ENCODE assay signal across 8 mouse cellular contexts in genomic region chr11:102486733-102487386, GRCm38 (mm10). TPM values are rescaled to one million over a fixed set of nuclear protein-coding genes. Genes with fewer than 3 reads are reported as not detected.
A peak's percentile ranks its signal among the peaks of the same experiment; 100 is the strongest.
DNase-seq lines count a peak whose midpoint lies in the region; ATAC-seq and TF ChIP-seq lines count a peak whose summit lies in the region.

No protein-coding gene starts in this region.

- no peak overlapping the region for H3K4me2 ChIP-seq in forebrain, embryonic 13.5 days
- no peak overlapping the region for H3K4me2 ChIP-seq in forebrain, embryonic 11.5 days (ENCODE audit: low read depth, low read length, severe bottlenecking)
- H3K4me2 ChIP-seq in lung, embryonic 15.5 days = no peak overlapping the region

- H3K27me3 ChIP-seq in forebrain, embryonic 13.5 days = no peaks in the 10 kb centered on the region
- no peaks in the 10 kb centered on the region for H3K27me3 ChIP-seq in forebrain, embryonic 11.5 days (ENCODE audit: control insufficient read depth, insufficient read depth, low read length)
- H3K27me3 ChIP-seq in kidney, adult 2 months (replicated peaks; ENCODE audit: control insufficient read depth, insufficient read depth, low read length) = no peaks in the 10 kb centered on the region
- no peaks in the 10 kb centered on the region for H3K27me3 ChIP-seq in lung, embryonic 15.5 days

- WGBS in forebrain, embryonic 13.5 days = 73% methylated on average over 11 of the region's 11 CpGs
- WGBS in forebrain, embryonic 11.5 days = 71% methylated on average over 11 of the region's 11 CpGs
- 59% methylated on average over 11 of the region's 11 CpGs for WGBS in kidney, adult 2 months
- 65% methylated on average over 11 of the region's 11 CpGs for WGBS in lung, embryonic 15.5 days

- peak; percentile 69 for TF ChIP-seq CTCF in kidney, adult 2 months (conservative IDR thresholded peaks at IDR 0.05; ENCODE audit: insufficient read depth, insufficient read length, low read depth, low read length)

- ATAC-seq in forebrain, embryonic 13.5 days = 0 out of 2 replicates have a peak, but pooled peaks have one; percentile 58
- ATAC-seq in forebrain, embryonic 11.5 days (replicated peaks; ENCODE audit: low FRiP score) = no peak
- peak; percentile 74; the same call in 1 of the 2 replicates for ATAC-seq in lung, embryonic 15.5 days (ENCODE audit: borderline replicate concordance, extremely low read depth, low FRiP score, low TSS enrichment)

- no peak for TF ChIP-seq POLR2A in kidney, adult 2 months (IDR thresholded peaks at IDR 0.05; ENCODE audit: low read depth, low read length)

- no peak overlapping the region for H3K4me3 ChIP-seq in forebrain, embryonic 13.5 days
- no peak overlapping the region for H3K4me3 ChIP-seq in forebrain, embryonic 11.5 days (ENCODE audit: low read depth, low read length)
- H3K4me3 ChIP-seq in kidney, adult 2 months (ENCODE audit: insufficient read depth, low read depth, low read length) = no peak overlapping the region
- H3K4me3 ChIP-seq in lung, embryonic 15.5 days = no peak overlapping the region

- no peaks in the 10 kb centered on the region for H3K4me1 ChIP-seq in forebrain, embryonic 13.5 days
- no peaks in the 10 kb centered on the region for H3K4me1 ChIP-seq in forebrain, embryonic 11.5 days (replicated peaks; ENCODE audit: control insufficient read depth, insufficient read depth, low read length)
- H3K4me1 ChIP-seq in kidney, adult 2 months (ENCODE audit: control insufficient read depth, insufficient read depth, low read length) = no peaks in the 10 kb centered on the region
- H3K4me1 ChIP-seq in lung, embryonic 15.5 days = no peaks in the 10 kb centered on the region

- no peak for DNase-seq in forebrain, embryonic 11.5 days (ENCODE audit: low spot score)
- DNase-seq in urinary bladder, postnatal 25 days (ENCODE audit: low spot score) = peak; percentile 37
- DNase-seq in urinary bladder, postnatal 36 days (ENCODE audit: low spot score in 2 of 2) = no peak
- DNase-seq in embryo, embryonic 9.5 days (ENCODE audit: extremely low spot score) = peak; percentile 35
- peak; percentile 66 for DNase-seq in kidney, adult 2 months
- DNase-seq in skeletal muscle tissue, adult 2 months (ENCODE audit: low read depth, low spot score) = peak; percentile 79

- H3K27ac ChIP-seq in forebrain, embryonic 13.5 days = no peak overlapping the region
- no peak overlapping the region for H3K27ac ChIP-seq in forebrain, embryonic 11.5 days (ENCODE audit: low read depth, low read length)
- no peak overlapping the region for H3K27ac ChIP-seq in kidney, adult 2 months (ENCODE audit: insufficient read depth, low read depth, low read length)
- H3K27ac ChIP-seq in lung, embryonic 15.5 days = no peak overlapping the region

- no peaks in the 10 kb centered on the region for H3K9me3 ChIP-seq in forebrain, embryonic 13.5 days (replicated peaks)
- H3K9me3 ChIP-seq in forebrain, embryonic 11.5 days (ENCODE audit: control insufficient read depth, low read length) = no peaks in the 10 kb centered on the region
- no peaks in the 10 kb centered on the region for H3K9me3 ChIP-seq in lung, embryonic 15.5 days

- H3K36me3 ChIP-seq in forebrain, embryonic 13.5 days (ENCODE audit: poor library complexity, severe bottlenecking) = peaks cover 43% of the 10 kb centered on the region
- peaks cover 3% of the 10 kb centered on the region; the same call in 1 of the 2 replicates for H3K36me3 ChIP-seq in forebrain, embryonic 11.5 days (ENCODE audit: control insufficient read depth, insufficient read depth, low read length)
- H3K36me3 ChIP-seq in kidney, adult 2 months (ENCODE audit: control insufficient read depth, insufficient read depth, low read length) = peaks cover under 1% of the 10 kb centered on the region
- peaks cover 35% of the 10 kb centered on the region for H3K36me3 ChIP-seq in lung, embryonic 15.5 days

- H3K9ac ChIP-seq in forebrain, embryonic 13.5 days = no peak overlapping the region
- no peak overlapping the region for H3K9ac ChIP-seq in forebrain, embryonic 11.5 days (ENCODE audit: low read length)
- H3K9ac ChIP-seq in lung, embryonic 15.5 days = no peak overlapping the region

RNA-seq across cellular contexts. Expression of gene Itga2b, which starts 16.9 kb away (rescaled TPM):
- polyA plus RNA-seq in forebrain, embryonic 13.5 days (2015; fragmentation: Nextera tagmentation; extraction: Ambion mirVana) = 2.9 and 3.8 TPM in 2 replicates
- 5.0 and 7.4 TPM in 2 replicates for polyA plus RNA-seq in forebrain, embryonic 11.5 days (2014; fragmentation: Nextera tagmentation; extraction: Ambion mirVana)
- polyA plus RNA-seq in kidney, adult 2 months (2012; rRNA removed) = 14.9 and 16.0 TPM in 2 replicates
- 8.9 and 9.3 TPM in 2 replicates for polyA plus RNA-seq in lung, embryonic 15.5 days (2015; fragmentation: Nextera tagmentation; extraction: Ambion mirVana)

RNA-seq across cellular contexts. Expression of gene Fam171a2, which starts 39.4 kb away (rescaled TPM):
- polyA plus RNA-seq in forebrain, embryonic 13.5 days (2015; fragmentation: Nextera tagmentation; extraction: Ambion mirVana) = 8.5 and 9.3 TPM in 2 replicates
- polyA plus RNA-seq in forebrain, embryonic 11.5 days (2014; fragmentation: Nextera tagmentation; extraction: Ambion mirVana) = 11.0 and 11.2 TPM in 2 replicates
- 18.9 and 20.4 TPM in 2 replicates for polyA plus RNA-seq in kidney, adult 2 months (2012; rRNA removed)
- polyA plus RNA-seq in lung, embryonic 15.5 days (2015; fragmentation: Nextera tagmentation; extraction: Ambion mirVana) = 4.7 and 6.9 TPM in 2 replicates

RNA-seq across cellular contexts. Expression of gene Grn, which starts 56.7 kb away (rescaled TPM):
- 49.5 and 53.9 TPM in 2 replicates for polyA plus RNA-seq in forebrain, embryonic 13.5 days (2015; fragmentation: Nextera tagmentation; extraction: Ambion mirVana)
- 65.7 and 72.8 TPM in 2 replicates for polyA plus RNA-seq in forebrain, embryonic 11.5 days (2014; fragmentation: Nextera tagmentation; extraction: Ambion mirVana)
- polyA plus RNA-seq in kidney, adult 2 months (2012; rRNA removed) = 184 and 195 TPM in 2 replicates
- polyA plus RNA-seq in lung, embryonic 15.5 days (2015; fragmentation: Nextera tagmentation; extraction: Ambion mirVana) = 168 and 174 TPM in 2 replicates

Comparison
In these comparisons a context has a peak if more than half of its experiments do, and no peak if none do; other contexts are left out.
1. DNase-seq: peak in urinary bladder, postnatal 25 days (single experiment), embryo, embryonic 9.5 days (single experiment), kidney, adult 2 months (single experiment) and skeletal muscle tissue, adult 2 months (single experiment); none in forebrain, embryonic 11.5 days (single experiment) and urinary bladder, postnatal 36 days (0 of 2).